Mouse (Mus musculus): ENCODE data around the gene Gps2. TPM values are rescaled to one million over a fixed set of nuclear protein-coding genes. Genes with fewer than 3 reads are reported as not detected.
A peak's percentile ranks its signal among the peaks of the same experiment; 100 is the strongest.

Gene Gps2
- polyA plus RNA-seq, 1 experiment = 104 TPM

DNA sequence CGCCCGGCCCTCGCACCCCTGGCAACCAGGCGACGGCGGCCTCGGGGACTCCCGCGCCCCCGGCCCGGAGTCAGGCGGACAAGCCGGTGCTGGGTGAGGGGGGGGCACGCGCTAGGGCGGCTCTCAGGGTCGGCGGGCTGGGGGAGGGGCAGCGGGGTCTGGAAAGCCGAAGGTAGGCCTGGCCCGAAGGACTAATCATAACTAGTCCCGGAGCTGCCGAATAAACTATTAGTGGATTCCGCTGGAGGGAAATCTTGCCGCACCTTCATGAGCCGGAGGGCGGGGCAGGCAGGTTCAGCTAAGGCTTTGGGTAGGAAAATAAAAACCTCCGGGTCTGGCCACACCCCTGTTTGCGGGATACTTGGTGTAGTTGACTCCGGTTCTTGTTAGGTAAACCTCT, 22.5 kb downstream of the Gps2 start:
- Histone ChIP-seq H3K36me3 (ENCODE audit: control insufficient read depth, insufficient read depth, low read length) (no peaks in the 10 kb centered on the region), H3K27me3 (ENCODE audit: control insufficient read depth, insufficient read depth, low read length) (peaks cover 11% of the 10 kb centered on the region; the same call in 1 of the 2 replicates), H3K4me3 (ENCODE audit: low read depth, low read length) (peak overlapping the region; percentile 49), H3K27ac (ENCODE audit: insufficient read depth, low read depth, low read length) (no peak overlapping the region), H3K4me1 (ENCODE audit: control insufficient read depth, insufficient read depth, insufficient read length, low read length) (peaks cover 11% of the 10 kb centered on the region)
- TF ChIP-seq CTCF (IDR thresholded peaks at IDR 0.05; ENCODE audit: extremely low read depth, insufficient read length, insufficient replicate concordance, low read depth, low read length) (no peak), POLR2A (IDR thresholded peaks at IDR 0.05; ENCODE audit: low read depth, low read length) (no peak)
- 2% methylated on average over 30 of the region's 30 CpGs for WGBS

DNA sequence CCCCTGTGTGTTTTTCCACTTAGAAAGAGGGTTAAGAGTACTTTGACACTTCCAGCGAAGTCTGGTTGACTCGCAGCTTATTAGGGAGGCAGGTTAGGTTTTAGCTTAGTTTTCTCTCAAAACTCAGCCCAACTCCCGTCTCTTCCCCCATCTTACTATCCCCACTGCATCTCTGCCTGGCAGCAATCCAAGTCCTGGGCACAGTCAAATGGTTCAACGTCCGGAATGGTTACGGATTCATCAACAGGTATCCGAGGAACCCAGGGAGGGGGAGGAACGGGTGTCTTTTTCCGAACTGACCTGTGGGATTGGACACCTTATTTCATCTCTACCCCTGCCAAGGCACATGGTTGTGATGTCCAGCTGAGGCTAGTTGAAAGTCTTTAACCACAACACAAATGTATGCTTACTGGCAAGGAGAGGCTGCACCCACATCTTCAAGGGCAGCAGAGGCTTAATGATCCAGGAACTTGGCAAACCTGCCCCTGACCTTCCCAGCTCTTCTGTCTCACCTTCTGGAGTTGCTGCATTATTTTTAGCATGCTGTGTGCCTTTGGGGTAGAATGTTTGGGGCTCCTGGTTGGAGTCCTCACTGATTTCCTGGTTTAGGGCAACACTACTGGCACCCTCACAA, 23.1 kb downstream of the Gps2 start:
- Histone ChIP-seq H3K4me1 (ENCODE audit: control insufficient read depth, insufficient read depth, insufficient read length, low read length) (peaks cover 11% of the 10 kb centered on the region), H3K27me3 (ENCODE audit: control insufficient read depth, insufficient read depth, low read length) (peaks cover 11% of the 10 kb centered on the region; the same call in 1 of the 2 replicates), H3K36me3 (ENCODE audit: control insufficient read depth, insufficient read depth, low read length) (no peaks in the 10 kb centered on the region), H3K4me3 (ENCODE audit: low read depth, low read length) (no peak overlapping the region), H3K27ac (ENCODE audit: insufficient read depth, low read depth, low read length) (0 out of 2 replicates have a peak overlapping the region, but pooled peaks have one; percentile 13)
- TF ChIP-seq CTCF (IDR thresholded peaks at IDR 0.05; ENCODE audit: extremely low read depth, insufficient read length, insufficient replicate concordance, low read depth, low read length) = no peak
- no peak for TF ChIP-seq POLR2A (IDR thresholded peaks at IDR 0.05; ENCODE audit: low read depth, low read length)
- WGBS = 10% methylated on average over 9 of the region's 9 CpGs

DNA sequence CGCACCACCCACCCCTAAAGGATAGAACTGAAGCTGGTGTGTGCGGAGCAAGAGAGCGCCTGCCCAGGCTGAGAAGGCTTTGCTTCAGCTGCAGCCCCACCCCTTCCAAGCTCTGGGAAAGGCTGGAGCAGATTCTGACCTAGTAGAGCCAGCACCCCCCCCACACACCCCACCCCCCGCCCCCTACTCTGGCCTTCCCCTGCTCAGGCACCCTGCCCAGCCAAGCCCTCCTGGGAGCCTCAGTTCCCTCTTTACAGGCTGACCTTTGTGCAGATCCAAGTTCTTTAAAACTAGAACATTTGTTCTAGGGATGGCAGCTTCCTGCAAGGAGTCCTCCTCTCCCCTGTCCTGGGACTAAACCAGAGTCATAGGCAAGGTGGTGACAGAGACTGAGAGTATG, 23.7 kb downstream of the Gps2 start:
- Histone ChIP-seq H3K4me3 (ENCODE audit: low read depth, low read length) (no peak overlapping the region), H3K27me3 (ENCODE audit: control insufficient read depth, insufficient read depth, low read length) (peaks cover 11% of the 10 kb centered on the region; the same call in 1 of the 2 replicates), H3K27ac (ENCODE audit: insufficient read depth, low read depth, low read length) (no peak overlapping the region), H3K4me1 (ENCODE audit: control insufficient read depth, insufficient read depth, insufficient read length, low read length) (peaks cover 11% of the 10 kb centered on the region), H3K36me3 (ENCODE audit: control insufficient read depth, insufficient read depth, low read length) (no peaks in the 10 kb centered on the region)
- TF ChIP-seq CTCF (IDR thresholded peaks at IDR 0.05; ENCODE audit: extremely low read depth, insufficient read length, insufficient replicate concordance, low read depth, low read length) (no peak), POLR2A (IDR thresholded peaks at IDR 0.05; ENCODE audit: low read depth, low read length) (no peak)
- 29% methylated on average over 4 of the region's 4 CpGs for WGBS

DNA sequence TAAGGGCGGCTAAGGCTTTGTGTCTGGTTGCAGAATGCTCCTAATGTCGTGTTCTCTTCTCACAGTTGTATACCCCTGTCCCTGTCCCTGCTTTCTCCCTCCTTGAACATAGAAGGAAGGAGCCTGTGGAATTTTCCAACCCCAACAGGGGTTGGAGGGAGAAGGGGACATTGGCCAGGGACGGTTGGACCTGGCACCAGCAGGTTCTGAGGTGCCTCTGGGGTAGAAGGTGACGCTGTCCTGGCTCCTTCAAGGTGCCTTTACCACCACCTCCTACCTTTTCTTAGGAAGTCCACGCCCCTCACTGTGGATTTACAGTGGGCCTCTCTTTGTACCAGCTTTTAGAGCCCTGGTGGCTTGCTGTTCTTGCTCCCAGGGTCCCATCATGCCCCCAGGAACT, 24.1 kb downstream of the Gps2 start:
- Histone ChIP-seq H3K27me3 (ENCODE audit: control insufficient read depth, insufficient read depth, low read length) (peaks cover 11% of the 10 kb centered on the region; the same call in 1 of the 2 replicates), H3K4me3 (ENCODE audit: low read depth, low read length) (no peak overlapping the region), H3K4me1 (ENCODE audit: control insufficient read depth, insufficient read depth, insufficient read length, low read length) (peaks cover 11% of the 10 kb centered on the region), H3K36me3 (ENCODE audit: control insufficient read depth, insufficient read depth, low read length) (no peaks in the 10 kb centered on the region), H3K27ac (ENCODE audit: insufficient read depth, low read depth, low read length) (no peak overlapping the region)
- TF ChIP-seq CTCF (IDR thresholded peaks at IDR 0.05; ENCODE audit: extremely low read depth, insufficient read length, insufficient replicate concordance, low read depth, low read length) (no peak), POLR2A (IDR thresholded peaks at IDR 0.05; ENCODE audit: low read depth, low read length) (no peak)
- 72% methylated on average over 5 of the region's 5 CpGs for WGBS

DNA sequence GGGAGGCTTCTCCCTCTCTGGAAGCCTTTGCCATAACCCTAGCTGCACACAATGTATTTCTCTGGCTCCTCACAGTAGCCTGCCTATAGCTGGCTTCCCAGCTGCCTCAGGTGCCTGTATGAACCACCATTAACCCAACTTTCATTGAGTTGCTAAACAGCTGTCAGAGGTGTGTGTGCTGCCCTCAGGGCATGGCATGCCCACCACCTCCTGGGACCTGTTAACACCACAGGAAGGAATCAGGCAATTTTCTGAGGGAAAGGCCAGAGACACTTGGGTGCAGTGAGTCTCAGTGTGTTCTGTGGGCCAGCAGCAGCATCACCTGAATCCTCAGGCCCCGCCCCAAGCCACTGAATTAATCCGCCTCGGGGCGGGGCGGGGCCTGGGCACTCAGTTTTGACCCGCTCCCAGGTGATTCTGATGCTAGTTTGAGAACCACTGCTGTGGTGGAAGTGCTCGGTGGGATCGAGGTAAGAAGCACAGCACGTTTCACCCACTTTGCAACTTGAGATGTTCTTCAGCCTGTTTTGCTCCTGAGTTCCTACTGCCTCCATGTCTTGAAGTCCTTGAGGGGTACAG, 24.8 kb downstream of the Gps2 start:
- Histone ChIP-seq H3K4me3 (ENCODE audit: low read depth, low read length) (no peak overlapping the region), H3K4me1 (ENCODE audit: control insufficient read depth, insufficient read depth, insufficient read length, low read length) (peaks cover 11% of the 10 kb centered on the region), H3K36me3 (ENCODE audit: control insufficient read depth, insufficient read depth, low read length) (no peaks in the 10 kb centered on the region), H3K27me3 (ENCODE audit: control insufficient read depth, insufficient read depth, low read length) (peaks cover 11% of the 10 kb centered on the region; the same call in 1 of the 2 replicates), H3K27ac (ENCODE audit: insufficient read depth, low read depth, low read length) (no peak overlapping the region)
- TF ChIP-seq CTCF (IDR thresholded peaks at IDR 0.05; ENCODE audit: extremely low read depth, insufficient read length, insufficient replicate concordance, low read depth, low read length) (no peak), POLR2A (IDR thresholded peaks at IDR 0.05; ENCODE audit: low read depth, low read length) (no peak)
- WGBS = 39% methylated on average over 9 of the region's 9 CpGs

DNA sequence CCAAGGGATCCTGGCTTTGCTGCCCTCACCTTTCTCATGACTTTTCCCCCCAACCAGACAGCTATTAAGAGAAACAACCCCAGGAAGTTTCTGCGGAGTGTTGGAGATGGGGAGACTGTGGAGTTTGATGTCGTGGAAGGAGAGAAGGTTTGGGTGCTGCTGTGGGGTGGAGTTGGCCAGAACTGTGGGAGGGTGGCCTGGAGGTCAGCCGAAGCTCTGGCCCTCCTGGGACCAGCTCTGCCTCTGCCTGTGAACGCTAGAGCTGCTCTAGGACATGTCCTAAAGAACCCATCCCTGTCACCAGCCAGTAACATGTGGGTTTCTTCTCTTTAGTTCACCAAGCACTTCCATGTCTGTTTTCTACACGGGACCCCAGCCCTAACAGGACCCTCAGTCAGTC, 25.5 kb downstream of the Gps2 start:
- TF ChIP-seq CTCF (IDR thresholded peaks at IDR 0.05; ENCODE audit: extremely low read depth, insufficient read length, insufficient replicate concordance, low read depth, low read length) = no peak
- TF ChIP-seq POLR2A (IDR thresholded peaks at IDR 0.05; ENCODE audit: low read depth, low read length) = no peak
- Histone ChIP-seq H3K27me3 (ENCODE audit: control insufficient read depth, insufficient read depth, low read length) (peaks cover 11% of the 10 kb centered on the region; the same call in 1 of the 2 replicates), H3K4me3 (ENCODE audit: low read depth, low read length) (no peak overlapping the region), H3K4me1 (ENCODE audit: control insufficient read depth, insufficient read depth, insufficient read length, low read length) (peaks cover 11% of the 10 kb centered on the region), H3K27ac (ENCODE audit: insufficient read depth, low read depth, low read length) (no peak overlapping the region), H3K36me3 (ENCODE audit: control insufficient read depth, insufficient read depth, low read length) (no peaks in the 10 kb centered on the region)
- WGBS = 75% methylated on average over 5 of the region's 5 CpGs

DNA sequence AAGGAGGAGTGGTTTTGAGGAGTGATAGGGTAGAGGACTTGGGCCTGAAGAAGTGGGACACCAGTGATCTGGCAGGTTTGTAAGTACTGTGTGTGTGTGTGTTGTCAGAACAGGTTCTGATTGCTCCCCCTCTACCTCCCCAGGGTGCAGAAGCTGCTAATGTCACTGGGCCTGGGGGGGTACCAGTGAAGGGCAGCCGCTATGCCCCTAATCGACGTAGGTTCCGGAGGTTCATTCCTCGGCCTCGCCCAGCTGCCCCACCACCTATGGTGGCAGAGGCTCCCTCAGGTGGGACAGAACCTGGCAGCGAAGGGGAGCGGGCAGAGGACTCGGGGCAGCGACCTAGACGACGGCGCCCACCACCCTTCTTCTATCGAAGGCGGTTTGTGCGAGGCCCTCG, 26.0 kb downstream of the Gps2 start:
- 96% methylated on average over 17 of the region's 17 CpGs for WGBS
- Histone ChIP-seq H3K27me3 (ENCODE audit: control insufficient read depth, insufficient read depth, low read length) (peaks cover 11% of the 10 kb centered on the region; the same call in 1 of the 2 replicates), H3K4me3 (ENCODE audit: low read depth, low read length) (no peak overlapping the region), H3K36me3 (ENCODE audit: control insufficient read depth, insufficient read depth, low read length) (no peaks in the 10 kb centered on the region), H3K4me1 (ENCODE audit: control insufficient read depth, insufficient read depth, insufficient read length, low read length) (peaks cover 11% of the 10 kb centered on the region), H3K27ac (ENCODE audit: insufficient read depth, low read depth, low read length) (no peak overlapping the region)
- TF ChIP-seq POLR2A (IDR thresholded peaks at IDR 0.05; ENCODE audit: low read depth, low read length) = no peak
- TF ChIP-seq CTCF (IDR thresholded peaks at IDR 0.05; ENCODE audit: extremely low read depth, insufficient read length, insufficient replicate concordance, low read depth, low read length) = no peak
